Mouse (Mus musculus): Measurements from ENCODE around the gene Nxt1. TPM values are rescaled to one million over a fixed set of nuclear protein-coding genes. Genes with fewer than 3 reads are reported as not detected.

Nxt1 gene
- total RNA-seq, 2 experiments from 2014 or later: 17.9 TPM

DNA sequence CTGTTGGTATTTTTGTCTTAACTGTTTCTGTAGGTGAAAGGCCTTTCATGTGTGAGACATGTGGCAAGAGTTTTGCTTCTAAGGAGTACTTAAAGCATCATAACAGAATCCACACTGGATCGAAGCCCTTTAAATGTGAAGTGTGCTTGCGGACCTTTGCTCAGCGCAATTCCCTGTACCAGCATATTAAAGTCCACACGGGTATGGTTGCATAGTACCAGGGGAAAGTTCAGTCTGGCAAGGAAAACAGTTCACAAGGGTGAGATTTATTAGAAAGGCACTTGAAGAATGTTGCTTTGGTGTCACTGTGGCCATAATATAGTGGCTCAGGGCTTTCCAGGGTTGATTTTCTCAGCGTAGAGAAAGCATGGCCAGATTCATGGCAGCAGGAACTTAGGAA is 15.6 kb downstream of the Nxt1 start:
- DNase-seq (ENCODE audit: low spot score in 2 of 2): no peak

DNA sequence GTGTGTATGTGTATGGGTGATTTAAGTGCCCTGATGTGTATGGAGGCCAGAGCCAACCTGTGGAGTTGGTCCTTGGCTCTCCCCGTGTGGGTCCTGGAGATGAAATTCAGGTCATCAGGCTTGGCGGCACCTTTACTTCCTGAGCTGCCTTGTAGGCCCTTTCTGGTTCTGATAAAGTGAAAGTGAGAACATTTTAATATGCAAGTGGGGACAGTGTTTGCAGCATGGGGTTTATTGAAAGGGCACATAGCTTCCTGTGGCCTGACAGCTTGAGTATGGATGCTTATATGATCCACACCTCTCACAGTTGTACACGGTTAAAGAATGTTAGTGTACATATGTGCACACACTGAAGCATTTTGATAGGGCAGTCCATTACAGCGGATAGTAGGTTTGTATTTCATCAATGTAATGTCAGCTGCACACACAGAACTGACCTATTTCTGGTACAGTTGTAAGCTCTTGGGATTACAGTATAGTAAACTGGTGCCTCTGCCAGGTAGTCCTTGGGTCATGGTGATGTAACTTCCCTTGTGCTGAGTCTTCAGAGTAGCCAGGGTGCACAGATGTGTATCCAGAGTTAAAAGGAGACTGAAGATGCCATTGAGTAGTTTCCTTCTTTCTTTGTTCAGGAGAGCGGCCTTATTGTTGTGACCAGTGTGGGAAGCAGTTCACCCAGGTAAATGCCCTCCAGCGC is 17.2 kb downstream of the Nxt1 start:
- DNase-seq (ENCODE audit: low spot score in 2 of 2): no peak

DNA sequence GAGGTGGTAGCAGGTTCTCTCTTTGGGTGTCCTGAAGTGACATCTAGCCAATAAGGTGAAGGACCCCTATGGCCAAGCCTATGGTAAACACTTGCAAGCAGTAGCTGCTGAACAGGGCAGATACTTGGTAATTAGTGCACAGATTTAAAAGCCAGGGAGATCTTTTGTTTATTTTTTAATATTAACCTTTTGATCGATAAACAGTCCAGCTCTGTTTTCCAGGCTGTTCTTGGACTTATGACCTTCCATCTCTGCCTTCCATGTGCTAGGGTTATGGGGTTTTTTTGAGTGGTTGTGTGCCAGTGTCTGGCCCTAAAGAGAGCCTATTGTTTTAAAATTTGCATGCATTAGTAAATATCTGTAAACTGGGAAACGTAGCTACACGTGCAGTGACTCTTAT is 17.9 kb downstream of the Nxt1 start:
- DNase-seq (ENCODE audit: low spot score in 2 of 2): no peak

DNA sequence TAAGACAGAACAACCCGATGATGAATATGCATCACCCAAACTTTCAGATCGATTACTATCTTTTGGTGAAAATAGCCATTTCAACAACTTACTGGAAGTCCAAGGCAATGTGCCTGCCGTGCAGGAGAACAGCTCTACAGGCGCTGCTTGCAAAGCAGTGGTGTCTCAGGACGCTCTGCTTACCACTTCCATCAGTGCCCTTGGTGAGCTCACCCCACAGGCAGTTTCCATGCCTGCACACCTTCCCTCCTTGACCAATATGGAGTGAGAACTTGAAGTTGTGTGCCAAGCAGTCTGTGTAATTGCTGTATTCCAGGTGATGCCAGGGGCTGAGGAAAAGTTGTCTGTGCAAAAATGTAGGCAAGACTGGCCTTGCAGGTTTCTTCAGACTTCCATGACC is 18.4 kb downstream of the Nxt1 start:
- no peak for DNase-seq (ENCODE audit: low spot score in 2 of 2)

DNA sequence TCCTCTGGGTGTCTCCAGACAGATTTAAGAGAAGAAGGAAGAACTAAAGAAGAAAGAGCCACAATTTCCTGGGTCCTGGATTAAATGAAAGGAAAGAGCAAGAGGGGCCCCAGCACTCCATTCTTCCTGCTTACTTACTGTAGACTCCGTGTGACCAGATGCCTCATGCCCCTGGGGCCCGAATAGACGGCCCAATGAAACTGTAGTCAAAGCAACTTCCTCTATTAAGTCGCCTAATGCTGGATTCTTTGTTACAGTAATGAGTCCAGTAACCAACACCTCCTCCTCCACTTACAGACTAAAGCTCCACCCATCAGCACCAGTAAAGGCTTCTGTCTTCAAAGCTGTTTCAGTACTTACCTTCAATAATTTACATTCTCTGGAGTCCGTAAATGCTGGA is 26.2 kb downstream of the Nxt1 start:
- DNase-seq (ENCODE audit: low spot score in 2 of 2): no peak

DNA sequence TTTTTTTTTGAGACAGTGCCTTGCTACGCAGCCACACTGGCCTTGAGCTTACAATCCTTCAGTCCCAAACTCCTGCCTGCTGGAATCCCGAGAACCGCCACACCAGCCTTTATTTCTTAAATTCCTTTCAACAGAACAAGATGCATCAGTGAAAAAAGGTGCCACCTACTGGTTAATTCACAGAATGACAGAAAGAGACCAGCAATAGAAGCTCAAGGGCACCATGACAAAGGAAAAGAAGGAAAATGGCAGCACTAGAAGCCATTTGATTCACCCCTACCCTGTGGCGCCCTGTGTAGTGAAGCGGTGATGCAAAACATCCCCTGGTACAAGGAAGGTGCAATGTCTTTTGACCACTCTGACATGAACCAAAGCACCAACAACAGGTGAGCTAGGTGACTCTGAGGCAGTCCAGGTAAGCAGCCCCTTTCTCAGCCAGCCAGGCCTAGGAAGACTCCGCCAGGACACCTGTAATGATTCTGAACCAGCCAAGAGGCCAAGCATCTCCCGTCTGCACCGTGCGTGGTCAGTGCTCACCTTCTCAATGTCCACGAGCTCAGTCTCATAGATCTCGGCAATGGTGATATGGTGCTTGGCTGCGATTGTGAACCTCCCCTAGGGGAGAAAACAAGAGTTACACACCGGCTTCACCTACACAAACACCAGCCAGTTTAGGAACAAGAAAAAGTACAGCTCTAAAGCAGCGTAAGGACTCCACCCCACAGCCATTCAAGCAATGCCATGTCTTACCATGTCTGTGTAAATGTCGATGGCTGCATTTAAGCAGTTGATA is 34.2 kb downstream of the Nxt1 start:
- DNase-seq (ENCODE audit: low spot score in 2 of 2): no peak

DNA sequence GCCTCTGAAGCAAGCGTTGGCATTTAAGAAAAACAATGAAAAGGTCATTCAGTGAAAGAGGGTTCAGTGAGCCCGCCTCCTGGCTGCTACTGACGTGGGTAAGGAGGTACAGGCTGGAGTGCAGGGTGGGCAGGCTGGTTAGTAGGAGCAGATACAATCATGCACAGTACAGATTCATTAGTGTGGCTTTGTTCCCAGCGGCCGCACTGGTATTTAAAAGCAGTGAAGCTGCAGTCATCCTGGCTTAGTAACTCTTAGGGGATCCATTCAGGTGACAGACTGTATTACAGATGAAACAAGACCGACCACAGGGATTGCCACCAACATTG is 34.8 kb downstream of the Nxt1 start:
- DNase-seq (ENCODE audit: low spot score in 2 of 2): no peak

DNA sequence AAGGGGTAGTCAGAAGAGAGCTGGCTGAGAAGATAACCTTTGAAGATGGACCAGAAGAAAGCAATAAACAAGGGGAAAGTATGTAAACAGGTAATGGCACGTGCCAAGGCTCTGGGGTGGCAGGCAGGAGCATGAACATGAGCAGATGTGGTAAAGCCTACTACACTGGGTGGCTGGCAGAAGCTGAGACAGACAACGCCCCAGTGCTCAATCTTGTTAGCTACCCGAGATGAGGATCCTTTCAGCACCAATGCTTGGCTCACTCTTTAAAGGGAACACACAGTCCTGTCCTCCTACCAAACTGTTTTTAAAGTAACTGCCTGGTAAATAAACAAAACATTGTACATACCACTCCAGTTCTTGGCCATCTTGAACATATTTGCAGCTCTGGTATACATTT is 39.9 kb downstream of the Nxt1 start:
- DNase-seq (ENCODE audit: low spot score in 2 of 2): no peak

DNA sequence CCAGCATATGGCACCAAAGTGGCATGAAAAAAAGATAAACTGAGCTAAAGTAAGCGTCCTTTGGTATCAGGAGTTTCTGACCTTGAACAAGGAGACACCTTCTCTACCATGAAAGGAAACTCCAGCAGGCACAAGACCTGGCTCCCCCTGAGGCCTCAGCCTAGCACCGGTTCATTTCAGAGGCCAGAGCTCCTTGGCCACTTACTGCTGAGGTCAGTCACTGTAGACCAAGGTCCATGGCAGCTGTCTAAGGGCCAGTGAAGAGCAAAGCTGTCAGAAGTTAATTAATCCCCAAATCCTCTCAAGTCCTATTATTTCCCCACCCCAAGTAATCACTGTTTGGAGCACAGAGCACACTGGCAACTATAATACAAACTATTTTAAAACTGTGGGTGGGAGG is 44.7 kb downstream of the Nxt1 start:
- DNase-seq (ENCODE audit: low spot score in 2 of 2): no peak

DNA sequence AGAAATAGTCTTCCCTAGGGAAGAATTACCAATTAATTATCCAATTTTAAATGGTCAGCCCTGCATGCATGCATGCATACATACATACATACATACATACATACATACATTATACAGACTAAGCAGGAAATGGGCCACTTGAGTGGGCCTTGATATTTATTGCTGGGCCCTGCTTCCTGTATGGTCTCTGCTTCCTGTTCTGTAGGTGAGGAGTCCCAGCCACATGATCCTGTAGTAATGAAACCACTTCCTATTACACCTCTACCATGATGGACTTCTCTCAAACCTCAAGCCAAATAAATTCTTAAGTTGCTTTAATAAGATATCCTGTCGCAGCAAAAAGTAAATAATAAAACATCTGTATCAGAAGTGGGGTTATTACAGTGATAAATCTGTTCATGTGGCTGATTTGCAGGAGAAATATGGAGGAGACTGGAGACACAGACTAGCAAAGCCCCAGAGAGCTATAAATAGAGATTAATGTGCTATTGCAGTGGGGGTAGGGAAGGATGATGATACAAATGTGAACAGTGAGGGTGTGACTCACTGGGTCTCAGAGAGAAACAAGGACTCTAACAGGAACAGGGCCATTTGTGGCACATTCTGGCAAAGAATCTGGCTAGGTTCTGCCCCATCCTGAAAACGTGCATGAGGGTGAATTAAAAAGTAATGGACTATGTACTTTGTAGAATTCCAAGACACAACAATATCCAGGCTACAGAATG is 47.0 kb downstream of the Nxt1 start:
- DNase-seq (ENCODE audit: low spot score in 2 of 2): no peak

Other genes starting within 250 kb of the Nxt1 start
- 10 to 100 TPM; 17.0 to 30.3 TPM for gene Cd93, start 229.0 kb upstream of the Nxt1 start, total RNA-seq (2021)
- 10 to 100 TPM; 29.7 to 30.4 TPM for gene Gzf1, start 8.4 kb downstream of the Nxt1 start, total RNA-seq (2021)
- 1 to 10 TPM; 5.6 to 6.0 TPM for gene Napb, start 59.9 kb downstream of the Nxt1 start, total RNA-seq (2021)
- under 1 TPM in 1 of 2 experiments, not detected in 1; 0.50 TPM for gene Cstl1, start 77.8 kb downstream of the Nxt1 start, total RNA-seq (2021)
- gene Cst11, start 98.9 kb downstream of the Nxt1 start, total RNA-seq (2021): not detected
- not detected for gene 8030411F24Rik, start 109.4 kb downstream of the Nxt1 start, total RNA-seq (2021)
- gene Cst12, start 116.8 kb downstream of the Nxt1 start, total RNA-seq (2021): not detected
- 10 to 100 TPM in 1 of 2 experiments, 1 to 10 TPM in 1; 1.6 to 84.7 TPM for gene Cst8, start 126.2 kb downstream of the Nxt1 start, total RNA-seq (2021)
- gene Cst13, start 147.5 kb downstream of the Nxt1 start, total RNA-seq (2021): not detected
- gene Cst9, start 162.5 kb downstream of the Nxt1 start, total RNA-seq (2021): not detected
- 1 to 10 TPM in 1 of 2 experiments, under 1 TPM in 1; 0.76 to 1.8 TPM for gene 9230104L09Rik, start 192.4 kb downstream of the Nxt1 start, total RNA-seq (2021)
- gene Cst3, start 203.1 kb downstream of the Nxt1 start, total RNA-seq (2021): 100 to 1,000 TPM; 915 to 993 TPM

All from adrenal gland, adult 18-20 months (tissue).